Mouse (Mus musculus) kidney, adult 2 months (tissue): ENCODE data around the gene Fam135a. TPM values are rescaled to one million over a fixed set of nuclear protein-coding genes. Genes with fewer than 3 reads are reported as not detected.

Experiments
- DNase-seq: peaks from one replicate; pipeline ENCODE4 v3.0.0; 2021
- H3K27ac ChIP-seq: fragments of 200-500 bp; 2 replicates; pipeline ENCODE4 v1.5.1; 2012; ENCODE audit warnings: low read depth, low read length, control low read depth, inconsistent platforms; ENCODE audit not compliant: insufficient read depth
- H3K27me3 ChIP-seq: fragments of 200-500 bp; replicated peaks from 2 replicates; pipeline ENCODE4 v1.6.1; 2012; ENCODE audit warnings: mild to moderate bottlenecking, moderate library complexity, low read length, inconsistent platforms; ENCODE audit not compliant: control insufficient read depth, insufficient read depth
- H3K36me3 ChIP-seq: fragments of 200-500 bp; 2 replicates; pipeline ENCODE4 v1.6.1; 2012; ENCODE audit warnings: mild to moderate bottlenecking, moderate library complexity, low read length, inconsistent platforms; ENCODE audit not compliant: control insufficient read depth, insufficient read depth
- H3K4me1 ChIP-seq: fragments of 200-500 bp; 2 replicates; pipeline ENCODE4 v1.6.1; 2011; ENCODE audit warnings: low read length; ENCODE audit not compliant: control insufficient read depth, insufficient read depth
- H3K4me3 ChIP-seq: fragments of 200-500 bp; 2 replicates; pipeline ENCODE4 v1.5.1; 2011; ENCODE audit warnings: mild to moderate bottlenecking, low read depth, low read length, control low read depth; ENCODE audit not compliant: insufficient read depth
- CTCF ChIP-seq: fragments of 200-500 bp; conservative IDR thresholded peaks from 2 replicates; pipeline ENCODE4 v1.5.1; 2011; ENCODE audit warnings: low read depth, mild to moderate bottlenecking, control low read depth, low read length, moderate library complexity, mixed read lengths; ENCODE audit not compliant: insufficient read depth, insufficient read length
- POLR2A ChIP-seq: fragments of 200-500 bp; IDR thresholded peaks from one replicate; pipeline ENCODE4 v1.6.1; 2011; ENCODE audit warnings: low read depth, low read length, control low read depth
- WGBS: fragments of 180-500 bp; shearing (Covaris S2); methylation state at CpG from one replicate; pipeline ENCODE4 v1.1.7; 2018; 5-methylcytosine and 5-hydroxymethylcytosine counted together
- polyA plus RNA-seq: library from polyadenylated mRNA; depleted of rRNA; stranded (reverse); fragments of >200 nt; gene quantifications from 2 replicates; pipeline ENCODE4 v1.2.3, GENCODE M21; 2012

Gene Fam135a
- polyA plus RNA-seq, 1 experiment: 7.0 TPM

DNA sequence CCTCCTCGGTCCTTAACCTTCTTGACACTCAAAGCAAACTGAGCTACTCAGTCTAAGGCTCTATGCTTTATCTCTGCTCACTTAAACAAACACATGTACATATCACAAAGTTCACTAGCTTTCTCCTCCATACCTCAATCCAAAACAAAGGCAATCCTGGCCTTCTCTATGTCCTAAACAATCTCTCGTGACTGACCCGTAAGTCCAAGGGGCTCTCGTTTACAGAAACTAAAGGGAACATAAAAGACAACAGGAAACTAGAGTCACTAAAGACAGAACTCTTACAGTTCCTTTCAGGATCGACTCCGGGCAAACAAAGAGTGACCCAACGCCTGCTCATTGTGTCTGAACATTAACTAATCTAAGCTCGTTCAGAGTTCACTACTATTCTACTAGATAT is 2.6 kb downstream of the Fam135a start:
- DNase-seq: peak; percentile 12
- Histone ChIP-seq H3K4me1 (peaks cover 8% of the 10 kb centered on the region; the same call in 1 of the 2 replicates), H3K27me3 (no peaks in the 10 kb centered on the region), H3K27ac (peak overlapping the region; percentile 45; the same call in 1 of the 2 replicates), H3K36me3 (no peaks in the 10 kb centered on the region), H3K4me3 (no peak overlapping the region)
- 28% methylated on average over 8 of the region's 8 CpGs for WGBS
- no peak for TF ChIP-seq POLR2A

DNA sequence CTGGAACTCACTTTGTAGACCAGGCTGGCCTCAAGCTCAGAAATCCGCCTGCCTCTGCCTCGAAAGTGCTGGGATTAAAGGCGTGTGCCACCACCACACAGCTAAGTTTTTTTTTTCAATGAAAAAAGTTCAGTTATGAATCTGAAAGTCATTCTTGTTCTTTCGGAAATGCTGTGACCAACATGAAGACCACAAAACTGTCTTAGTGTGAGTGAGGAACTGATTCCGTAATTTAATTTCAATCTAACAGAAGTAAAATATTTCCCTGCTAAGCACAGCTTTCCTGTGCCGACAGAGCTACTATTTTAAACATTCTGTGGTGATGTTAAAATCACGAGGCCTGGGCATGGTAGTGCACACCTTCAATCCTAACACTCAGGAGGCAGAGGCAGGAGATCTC is 7.7 kb downstream of the Fam135a start:
- Histone ChIP-seq H3K27me3 (no peaks in the 10 kb centered on the region), H3K27ac (no peak overlapping the region), H3K36me3 (no peaks in the 10 kb centered on the region), H3K4me1 (peaks cover 6% of the 10 kb centered on the region), H3K4me3 (no peak overlapping the region)
- no peak for TF ChIP-seq POLR2A
- TF ChIP-seq CTCF: no peak
- WGBS: 92% methylated on average over 7 of the region's 7 CpGs
- DNase-seq: no peak

DNA sequence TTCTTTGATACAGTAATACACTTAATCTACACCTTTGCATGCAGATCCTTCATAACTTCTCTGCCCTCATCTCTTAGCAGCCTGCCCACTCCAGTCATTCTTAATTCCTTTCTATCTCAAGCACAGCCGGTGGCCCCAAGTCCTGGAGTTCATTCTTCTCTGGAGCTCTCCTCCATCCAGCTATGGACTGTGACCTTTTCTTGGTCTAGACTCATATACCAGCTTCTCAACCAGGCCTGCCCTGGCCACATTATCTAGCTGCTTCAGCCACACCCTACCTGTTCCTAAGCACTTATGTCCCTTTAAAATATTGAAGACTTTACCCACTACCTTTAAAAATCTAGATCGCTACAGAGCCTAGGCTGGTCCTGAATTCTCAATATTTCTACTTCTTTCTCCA is 9.5 kb downstream of the Fam135a start:
- peaks cover 3% of the 10 kb centered on the region for H3K4me1 ChIP-seq
- H3K27ac ChIP-seq: no peak overlapping the region
- H3K36me3 ChIP-seq: no peaks in the 10 kb centered on the region
- no peaks in the 10 kb centered on the region for H3K27me3 ChIP-seq
- no peak for TF ChIP-seq POLR2A
- H3K4me3 ChIP-seq: no peak overlapping the region
- 56% methylated on average over 2 of the region's 2 CpGs for WGBS
- no peak for DNase-seq

DNA sequence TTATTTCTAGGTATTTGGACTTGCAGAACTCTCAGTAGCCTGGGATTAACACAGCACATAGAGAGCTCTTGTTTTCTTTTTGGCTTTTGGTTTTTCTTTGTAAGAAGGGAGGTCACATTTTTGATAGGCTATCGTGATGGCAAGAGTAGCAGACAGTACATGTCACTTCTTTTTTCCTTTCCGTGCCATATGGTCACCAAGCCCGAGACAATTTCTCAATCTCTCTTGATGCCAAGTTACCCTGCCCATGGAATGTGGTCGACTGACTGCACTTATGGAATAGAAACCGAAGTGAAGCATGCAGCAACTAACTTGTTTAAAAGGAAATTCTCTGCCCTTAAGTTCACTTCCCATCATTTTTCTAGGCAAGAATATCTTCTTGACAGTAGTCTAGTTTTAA is 10.0 kb downstream of the Fam135a start:
- Histone ChIP-seq H3K4me3 (no peak overlapping the region), H3K27ac (no peak overlapping the region), H3K4me1 (peaks cover 3% of the 10 kb centered on the region), H3K36me3 (no peaks in the 10 kb centered on the region), H3K27me3 (no peaks in the 10 kb centered on the region)
- no peak for DNase-seq
- 50% methylated on average over 5 of the region's 5 CpGs for WGBS
- TF ChIP-seq CTCF: no peak
- no peak for TF ChIP-seq POLR2A

DNA sequence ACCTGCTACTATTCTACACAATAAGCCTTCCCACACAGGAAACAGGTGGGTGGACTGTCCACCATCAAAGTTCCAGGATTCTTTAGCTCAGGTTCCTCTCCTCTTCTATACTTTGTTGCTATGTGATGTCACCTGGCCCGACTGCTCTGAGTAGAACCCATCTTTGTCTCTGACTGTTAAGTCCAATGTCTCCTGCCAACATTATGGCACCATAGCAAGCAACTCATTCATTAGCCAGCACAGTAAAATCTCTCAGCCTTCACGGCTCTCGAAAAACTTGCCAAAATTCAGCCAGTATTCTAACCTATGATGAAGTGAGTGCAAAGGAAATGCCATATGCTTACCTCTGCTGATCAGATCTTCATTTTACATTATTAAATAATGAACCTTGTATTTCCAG is 14.0 kb downstream of the Fam135a start:
- TF ChIP-seq CTCF (no peak), POLR2A (no peak)
- WGBS: 84% methylated on average over 3 of the region's 3 CpGs
- Histone ChIP-seq H3K4me3 (no peak overlapping the region), H3K27ac (no peak overlapping the region), H3K36me3 (no peaks in the 10 kb centered on the region), H3K27me3 (no peaks in the 10 kb centered on the region), H3K4me1 (peaks cover 3% of the 10 kb centered on the region)
- DNase-seq: no peak

DNA sequence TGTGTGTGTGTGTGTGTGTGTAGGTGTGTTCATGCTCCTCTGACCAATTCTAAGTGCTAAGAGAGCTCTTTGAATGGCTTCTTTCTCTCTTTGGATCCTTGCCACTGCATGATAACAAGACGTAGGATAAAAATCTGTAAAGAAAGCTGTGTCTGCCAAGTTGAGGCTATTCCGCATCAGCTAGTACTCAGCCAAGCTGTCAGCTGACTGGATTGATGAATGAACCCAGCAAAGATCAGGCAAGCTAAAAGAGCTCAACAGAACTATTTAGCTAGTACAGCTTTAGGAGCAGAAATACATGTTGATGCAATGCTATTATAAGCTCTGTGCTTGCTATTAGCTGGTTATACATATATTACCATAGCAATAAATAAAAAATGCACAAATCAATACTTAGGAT is 25.7 kb downstream of the Fam135a start:
- TF ChIP-seq POLR2A (no peak), CTCF (no peak)
- H3K27me3 ChIP-seq: no peaks in the 10 kb centered on the region
- no peak overlapping the region for H3K27ac ChIP-seq
- H3K4me1 ChIP-seq: no peaks in the 10 kb centered on the region
- 23% methylated on average over 2 of the region's 2 CpGs for WGBS
- peak; percentile 10 for DNase-seq
- H3K36me3 ChIP-seq: no peaks in the 10 kb centered on the region; the same call in 1 of the 2 replicates
- no peak overlapping the region for H3K4me3 ChIP-seq

DNA sequence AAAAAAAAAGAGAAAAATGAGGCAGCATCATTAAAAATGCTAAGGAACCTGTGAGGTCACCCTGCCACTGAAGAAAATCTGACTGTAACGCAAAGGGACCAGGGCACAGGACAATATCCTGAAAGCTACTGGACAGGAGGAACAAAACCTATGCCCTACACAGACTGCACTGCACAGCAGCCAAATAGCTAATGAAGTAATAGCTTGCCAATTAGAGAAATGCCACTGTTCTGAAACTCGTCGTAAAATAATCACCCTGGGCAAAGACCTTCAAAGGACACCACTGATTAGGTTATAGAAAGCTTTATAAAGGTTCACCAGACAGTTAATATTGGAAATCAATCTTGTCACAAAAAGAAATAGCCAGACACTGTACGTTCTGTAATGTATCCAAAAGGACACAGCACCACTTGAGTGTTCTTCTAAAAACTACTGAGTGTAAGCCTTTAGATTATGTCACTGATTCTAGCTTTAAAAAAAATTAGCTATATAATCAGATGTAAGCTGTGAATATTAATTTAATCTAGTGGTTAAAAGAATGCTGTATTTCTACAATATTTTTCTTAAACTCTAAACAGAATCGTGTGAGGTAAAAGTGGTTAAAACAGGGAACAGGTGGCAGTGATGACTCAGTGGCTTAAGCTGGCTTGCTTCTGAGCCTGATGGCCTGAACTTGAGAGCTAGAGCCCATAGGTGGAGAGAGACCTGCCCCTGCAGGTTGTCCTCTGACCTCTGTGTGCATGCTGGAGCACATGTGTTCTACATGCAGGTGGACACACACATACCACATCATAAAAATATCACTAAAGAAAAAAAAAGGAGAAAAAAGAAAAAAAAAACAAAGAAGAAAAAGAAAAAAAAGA is 26.5 kb downstream of the Fam135a start:
- Histone ChIP-seq H3K27me3 (no peaks in the 10 kb centered on the region), H3K27ac (no peak overlapping the region), H3K4me1 (no peaks in the 10 kb centered on the region), H3K4me3 (no peak overlapping the region), H3K36me3 (no peaks in the 10 kb centered on the region; the same call in 1 of the 2 replicates)
- 75% methylated on average over 5 of the region's 5 CpGs for WGBS
- TF ChIP-seq CTCF: no peak
- TF ChIP-seq POLR2A: no peak
- no peak for DNase-seq
